In genomic region chr13:49538693-49539092, GRCm38 (mm10) we compare ENCODE assay signal across 26 mouse cellular contexts. TPM values are rescaled to one million over a fixed set of nuclear protein-coding genes. Genes with fewer than 3 reads are reported as not detected.
A peak's percentile ranks its signal among the peaks of the same experiment; 100 is the strongest.
DNase-seq lines count a peak whose midpoint lies in the region; ATAC-seq and TF ChIP-seq lines count a peak whose summit lies in the region.
"Had no signal": no experiment of that assay in that cellular context is flagged by ENCODE, and none has a peak within 500 bp of the region (broad histone marks: within the 10 kb centered on the region; RNA-seq: fewer than 3 reads in every experiment).

No protein-coding gene starts in this region.

- H3K36me3 ChIP-seq in limb, embryonic 13.5 days, result no peaks in the 10 kb centered on the region
- H3K36me3 ChIP-seq in limb, embryonic 10.5 days, result no peaks in the 10 kb centered on the region
- H3K36me3 ChIP-seq in embryonic facial prominence, embryonic 15.5 days, result no peaks in the 10 kb centered on the region
- no peaks in the 10 kb centered on the region for H3K36me3 ChIP-seq in stomach, embryonic 14.5 days (ENCODE audit: control insufficient read depth, insufficient read depth, low read length)
- H3K36me3 ChIP-seq: heart, embryonic 13.5 days; liver, embryonic 12.5 days had no signal

- 57% methylated on average over 1 of the region's 1 CpGs for whole genome bisulfite sequencing in limb, embryonic 13.5 days
- 93% methylated on average over 1 of the region's 1 CpGs for WGBS in limb, embryonic 10.5 days
- 45% methylated on average over 1 of the region's 1 CpGs for WGBS in embryonic facial prominence, embryonic 15.5 days
- WGBS in stomach, embryonic 14.5 days, result 71% methylated on average over 1 of the region's 1 CpGs

- intact Hi-C loops in left cerebral cortex, adult 2 months (cut with DNase I), result no loop called here

- TF ChIP-seq CTCF in left cerebral cortex, adult 2 months (IDR thresholded peaks at IDR 0.05), result no peak

- DNase-seq in limb, embryonic 10.5 days (ENCODE audit: low spot score), result no peak
- DNase-seq in cerebellum, postnatal 36 days, result no peak
- no peak for DNase-seq in left cerebral cortex, adult 2 months (ENCODE audit: extremely low spot score in 1 of 2, low spot score in 2 of 2)
- DNase-seq: adrenal gland, postnatal 10 days; cerebellum, adult 9-11 months; gastrocnemius, postnatal 10 days; kidney, adult 18-20 months; kidney, postnatal 4 days; liver, postnatal 0 days; lung, postnatal 10 days; midbrain, embryonic 14.5 days; right cerebral cortex, postnatal 25 days had no signal

- H3K27me3 ChIP-seq in limb, embryonic 13.5 days, result no peaks in the 10 kb centered on the region
- no peaks in the 10 kb centered on the region for H3K27me3 ChIP-seq in limb, embryonic 10.5 days (ENCODE audit: low read depth, poor library complexity, severe bottlenecking)
- no peaks in the 10 kb centered on the region for H3K27me3 ChIP-seq in embryonic facial prominence, embryonic 15.5 days
- no peaks in the 10 kb centered on the region for H3K27me3 ChIP-seq in stomach, embryonic 14.5 days (ENCODE audit: control insufficient read depth, insufficient read depth, low read length)
- H3K27me3 ChIP-seq: CH12.LX; heart, embryonic 13.5 days; liver, embryonic 12.5 days had no signal

- no peak overlapping the region for H3K27ac ChIP-seq in limb, embryonic 13.5 days
- H3K27ac ChIP-seq in limb, embryonic 10.5 days, result no peak overlapping the region
- 0 out of 2 replicates have a peak overlapping the region, but pooled peaks have one; percentile 3 for H3K27ac ChIP-seq in embryonic facial prominence, embryonic 15.5 days (replicated peaks)
- H3K27ac ChIP-seq in stomach, embryonic 14.5 days (ENCODE audit: low read length), result peak overlapping the region; percentile 1; the same call in 1 of the 2 replicates
- H3K27ac ChIP-seq in left cerebral cortex, adult 2 months, result no peak overlapping the region
- H3K27ac ChIP-seq: heart, embryonic 13.5 days; liver, embryonic 12.5 days; macrophage had no signal

- no peak overlapping the region for H3K4me2 ChIP-seq in limb, embryonic 13.5 days (replicated peaks)
- H3K4me2 ChIP-seq in embryonic facial prominence, embryonic 15.5 days (replicated peaks), result no peak overlapping the region
- H3K4me2 ChIP-seq in stomach, embryonic 14.5 days (replicated peaks; ENCODE audit: low read depth, low read length), result no peak overlapping the region
- H3K4me2 ChIP-seq: heart, embryonic 13.5 days; liver, embryonic 12.5 days had no signal

- H3K9ac ChIP-seq in limb, embryonic 13.5 days, result no peak overlapping the region
- H3K9ac ChIP-seq in embryonic facial prominence, embryonic 15.5 days, result no peak overlapping the region
- H3K9ac ChIP-seq in stomach, embryonic 14.5 days (replicated peaks; ENCODE audit: low read depth, low read length), result no peak overlapping the region
- H3K9ac ChIP-seq: heart, embryonic 13.5 days; liver, embryonic 12.5 days; liver, postnatal 0 days had no signal

- H3K9me3 ChIP-seq in limb, embryonic 13.5 days, result no peaks in the 10 kb centered on the region
- no peaks in the 10 kb centered on the region for H3K9me3 ChIP-seq in limb, embryonic 10.5 days (replicated peaks)
- H3K9me3 ChIP-seq in embryonic facial prominence, embryonic 15.5 days (replicated peaks), result no peaks in the 10 kb centered on the region
- no peaks in the 10 kb centered on the region for H3K9me3 ChIP-seq in stomach, embryonic 14.5 days (ENCODE audit: control insufficient read depth, low read depth, low read length)
- H3K9me3 ChIP-seq: heart, embryonic 13.5 days; liver, embryonic 12.5 days had no signal

- peaks cover 16% of the 10 kb centered on the region for H3K4me1 ChIP-seq in limb, embryonic 13.5 days
- no peaks in the 10 kb centered on the region for H3K4me1 ChIP-seq in limb, embryonic 10.5 days
- 0 out of 2 replicates have a peak, but pooled peaks cover 1% of the 10 kb centered on the region for H3K4me1 ChIP-seq in embryonic facial prominence, embryonic 15.5 days
- peaks cover 2% of the 10 kb centered on the region; the same call in 1 of the 2 replicates for H3K4me1 ChIP-seq in stomach, embryonic 14.5 days (ENCODE audit: control insufficient read depth, insufficient read depth, low read length)
- H3K4me1 ChIP-seq: liver, embryonic 12.5 days had no signal

- H3K4me3 ChIP-seq in limb, embryonic 13.5 days, result no peak overlapping the region
- H3K4me3 ChIP-seq in limb, embryonic 10.5 days, result no peak overlapping the region
- no peak overlapping the region for H3K4me3 ChIP-seq in embryonic facial prominence, embryonic 15.5 days (replicated peaks)
- no peak overlapping the region for H3K4me3 ChIP-seq in stomach, embryonic 14.5 days (ENCODE audit: low read depth, low read length)
- H3K4me3 ChIP-seq in left cerebral cortex, adult 2 months, result no peak overlapping the region
- H3K4me3 ChIP-seq: heart, embryonic 13.5 days; liver, embryonic 12.5 days had no signal

- peak; percentile 61; the same call in 1 of the 2 replicates for ATAC-seq in limb, embryonic 13.5 days (ENCODE audit: low FRiP score, low read depth)
- ATAC-seq in embryonic facial prominence, embryonic 15.5 days (ENCODE audit: insufficient number of reproducible peaks, low FRiP score, low TSS enrichment, low read depth), result no peak
- no peak for ATAC-seq in stomach, embryonic 14.5 days (ENCODE audit: insufficient number of reproducible peaks, insufficient read depth, low FRiP score, low read depth)
- ATAC-seq: forebrain, embryonic 16.5 days; hindbrain, embryonic 16.5 days; liver, embryonic 12.5 days; liver, postnatal 0 days had no signal

RNA-seq across cellular contexts. Expression of gene Aspn, which starts 5.5 kb away (rescaled TPM):
- polyA plus RNA-seq in limb, embryonic 13.5 days (2015; fragmentation: Nextera tagmentation; extraction: Ambion mirVana), result 41.4 and 48.2 TPM in 2 replicates
- 0.14 and 0.18 TPM in 2 replicates for polyA plus RNA-seq in limb, embryonic 10.5 days (2016; fragmentation: Nextera tagmentation; extraction: Ambion mirVana)
- 157 and 167 TPM in 2 replicates for polyA plus RNA-seq in embryonic facial prominence, embryonic 15.5 days (2015; fragmentation: Nextera tagmentation; extraction: Ambion mirVana)
- 51.6 and 56.5 TPM in 2 replicates for polyA plus RNA-seq in stomach, embryonic 14.5 days (2014; fragmentation: Nextera tagmentation; extraction: Ambion mirVana)
- 1 to 10 TPM in 1 of 2 experiments, under 1 TPM in 1; 0.81 to 1.3 TPM for total RNA-seq in left cerebral cortex, adult 2 months (2021)
- total RNA-seq: CH12.LX; common myeloid progenitor, adult 5-6 weeks; ES-E14; neutrophil, adult 5-6 weeks had no signal
- polyA plus RNA-seq: macrophage; neural tube, embryonic 11.5 days had no signal

RNA-seq across cellular contexts. Expression of gene Ecm2, which starts 34.1 kb away (rescaled TPM):
- 1.4 and 1.9 TPM in 2 replicates for polyA plus RNA-seq in limb, embryonic 13.5 days (2015; fragmentation: Nextera tagmentation; extraction: Ambion mirVana)
- 0.21 and 0.45 TPM in 2 replicates for polyA plus RNA-seq in limb, embryonic 10.5 days (2016; fragmentation: Nextera tagmentation; extraction: Ambion mirVana)
- 2.2 and 2.3 TPM in 2 replicates for polyA plus RNA-seq in embryonic facial prominence, embryonic 15.5 days (2015; fragmentation: Nextera tagmentation; extraction: Ambion mirVana)
- polyA plus RNA-seq in stomach, embryonic 14.5 days (2014; fragmentation: Nextera tagmentation; extraction: Ambion mirVana), result 0.57 and 0.88 TPM in 2 replicates
- 1 to 10 TPM; 2.2 to 2.4 TPM for total RNA-seq in left cerebral cortex, adult 2 months (2021)
- total RNA-seq: neutrophil, adult 5-6 weeks had no signal
- polyA plus RNA-seq: macrophage had no signal

RNA-seq across cellular contexts. Expression of gene Omd, which starts 43.6 kb away (rescaled TPM):
- polyA plus RNA-seq in limb, embryonic 13.5 days (2015; fragmentation: Nextera tagmentation; extraction: Ambion mirVana), result 2.4 and 4.0 TPM in 2 replicates
- polyA plus RNA-seq in limb, embryonic 10.5 days (2016; fragmentation: Nextera tagmentation; extraction: Ambion mirVana), result 1.1 and 1.3 TPM in 2 replicates
- 35.3 and 38.6 TPM in 2 replicates for polyA plus RNA-seq in embryonic facial prominence, embryonic 15.5 days (2015; fragmentation: Nextera tagmentation; extraction: Ambion mirVana)
- polyA plus RNA-seq in stomach, embryonic 14.5 days (2014; fragmentation: Nextera tagmentation; extraction: Ambion mirVana), result 1.3 and 1.4 TPM in 2 replicates
- total RNA-seq in left cerebral cortex, adult 2 months (2021), result 1 to 10 TPM; 1.6 to 2.7 TPM
- total RNA-seq: CH12.LX; common myeloid progenitor, adult 5-6 weeks; ES-E14; neutrophil, adult 5-6 weeks had no signal
- polyA plus RNA-seq: macrophage had no signal

RNA-seq across cellular contexts. Expression of gene Tes3-ps, which starts 45.6 kb away (rescaled TPM):
- polyA plus RNA-seq in limb, embryonic 13.5 days (2015; fragmentation: Nextera tagmentation; extraction: Ambion mirVana), result 1.2 and 1.5 TPM in 2 replicates
- 1.0 and 1.5 TPM in 2 replicates for polyA plus RNA-seq in limb, embryonic 10.5 days (2016; fragmentation: Nextera tagmentation; extraction: Ambion mirVana)
- 0.79 and 1.7 TPM in 2 replicates for polyA plus RNA-seq in embryonic facial prominence, embryonic 15.5 days (2015; fragmentation: Nextera tagmentation; extraction: Ambion mirVana)
- polyA plus RNA-seq in stomach, embryonic 14.5 days (2014; fragmentation: Nextera tagmentation; extraction: Ambion mirVana), result 1.2 and 1.7 TPM in 2 replicates
- 1 to 10 TPM; 1.5 to 2.1 TPM for total RNA-seq in left cerebral cortex, adult 2 months (2021)
- polyA plus RNA-seq: gonadal fat pad, adult 2 months had no signal

Comparison
In these comparisons a context has a peak if more than half of its experiments do, and no peak if none do; other contexts are left out.
1. RNA of gene Aspn, which starts 5.5 kb away (polyA plus RNA-seq): 157 to 167 TPM in embryonic facial prominence, embryonic 15.5 days, 51.6 to 56.5 TPM in stomach, embryonic 14.5 days and 41.4 to 48.2 TPM in limb, embryonic 13.5 days; 0.14 to 0.18 TPM in limb, embryonic 10.5 days; every median in the first group is over 10 times any median in the second.
2. H3K27ac ChIP-seq: peak in embryonic facial prominence, embryonic 15.5 days (single experiment) and stomach, embryonic 14.5 days (single experiment); none in limb, embryonic 13.5 days (single experiment), limb, embryonic 10.5 days (single experiment) and left cerebral cortex, adult 2 months (single experiment).